Mouse (Mus musculus): ENCODE results near the gene Etl4. TPM values are rescaled to one million over a fixed set of nuclear protein-coding genes. Genes with fewer than 3 reads are reported as not detected.

Gene Etl4
- polyA plus RNA-seq, 1 experiment from 2014 or later, result 1.5 TPM

- ATAC-seq (no peak), DNase-seq (no peak)
- H3K9ac ChIP-seq (replicated peaks), result no peak overlapping the region
- H3K36me3 ChIP-seq (replicated peaks; ENCODE audit: insufficient read depth, low read length), result no peaks in the 10 kb centered on the region
- TF ChIP-seq CTCF (IDR thresholded peaks at IDR 0.05; ENCODE audit: low read depth) (no peak), EP300 (IDR thresholded peaks at IDR 0.05; ENCODE audit: low read depth) (no peak)
- no peak overlapping the region for H3K4me2 ChIP-seq (ENCODE audit: low read depth, low read length)
- H3K27ac ChIP-seq (ENCODE audit: low read depth), result no peak overlapping the region
- no peaks in the 10 kb centered on the region for H3K4me1 ChIP-seq (ENCODE audit: insufficient read depth)
- no peaks in the 10 kb centered on the region for H3K27me3 ChIP-seq (ENCODE audit: insufficient read depth, low read length)
- no peak overlapping the region for H3K4me3 ChIP-seq (ENCODE audit: low read depth, low read length)
- H3K9me3 ChIP-seq (ENCODE audit: low read length), result no peaks in the 10 kb centered on the region
- 66% methylated on average over 2 of the region's 2 CpGs for WGBS (ENCODE audit: insufficient replicate concordance)
Measured at GRCm38 (mm10) chr2:20594129-20594528, 684.5 kb downstream of the Etl4 start.

GRCm38 (mm10) chr2:20595000-20595399, 685.4 kb downstream of the Etl4 start:
- Histone ChIP-seq H3K9ac (replicated peaks) (no peak overlapping the region), H3K27ac (ENCODE audit: low read depth) (no peak overlapping the region), H3K36me3 (replicated peaks; ENCODE audit: insufficient read depth, low read length) (no peaks in the 10 kb centered on the region), H3K9me3 (ENCODE audit: low read length) (no peaks in the 10 kb centered on the region), H3K4me3 (ENCODE audit: low read depth, low read length) (no peak overlapping the region), H3K27me3 (ENCODE audit: insufficient read depth, low read length) (no peaks in the 10 kb centered on the region), H3K4me1 (ENCODE audit: insufficient read depth) (no peaks in the 10 kb centered on the region), H3K4me2 (ENCODE audit: low read depth, low read length) (no peak overlapping the region)
- WGBS (ENCODE audit: insufficient replicate concordance), result 72% methylated on average over 3 of the region's 3 CpGs
- no peak for ATAC-seq
- TF ChIP-seq CTCF (IDR thresholded peaks at IDR 0.05; ENCODE audit: low read depth) (no peak), EP300 (IDR thresholded peaks at IDR 0.05; ENCODE audit: low read depth) (no peak)
- no peak for DNase-seq

GRCm38 (mm10) chr2:20596558-20596957, 687.0 kb downstream of the Etl4 start:
- H3K4me1 ChIP-seq (ENCODE audit: insufficient read depth), result no peaks in the 10 kb centered on the region
- H3K9me3 ChIP-seq (ENCODE audit: low read length), result no peaks in the 10 kb centered on the region
- TF ChIP-seq EP300 (IDR thresholded peaks at IDR 0.05; ENCODE audit: low read depth) (no peak), CTCF (IDR thresholded peaks at IDR 0.05; ENCODE audit: low read depth) (no peak)
- WGBS (ENCODE audit: insufficient replicate concordance), result 99% methylated on average over 3 of the region's 3 CpGs
- H3K9ac ChIP-seq (replicated peaks), result no peak overlapping the region
- H3K4me2 ChIP-seq (ENCODE audit: low read depth, low read length), result no peak overlapping the region
- no peaks in the 10 kb centered on the region for H3K36me3 ChIP-seq (replicated peaks; ENCODE audit: insufficient read depth, low read length)
- H3K27me3 ChIP-seq (ENCODE audit: insufficient read depth, low read length), result no peaks in the 10 kb centered on the region
- no peak for DNase-seq
- no peak for ATAC-seq
- no peak overlapping the region for H3K4me3 ChIP-seq (ENCODE audit: low read depth, low read length)
- no peak overlapping the region for H3K27ac ChIP-seq (ENCODE audit: low read depth)

- no peak for TF ChIP-seq EP300 (IDR thresholded peaks at IDR 0.05; ENCODE audit: low read depth)
- TF ChIP-seq CTCF (IDR thresholded peaks at IDR 0.05; ENCODE audit: low read depth), result no peak
- Histone ChIP-seq H3K36me3 (replicated peaks; ENCODE audit: insufficient read depth, low read length) (no peaks in the 10 kb centered on the region), H3K27me3 (ENCODE audit: insufficient read depth, low read length) (no peaks in the 10 kb centered on the region), H3K9me3 (ENCODE audit: low read length) (no peaks in the 10 kb centered on the region), H3K4me1 (ENCODE audit: insufficient read depth) (no peaks in the 10 kb centered on the region), H3K27ac (ENCODE audit: low read depth) (no peak overlapping the region), H3K4me3 (ENCODE audit: low read depth, low read length) (no peak overlapping the region), H3K4me2 (ENCODE audit: low read depth, low read length) (no peak overlapping the region), H3K9ac (replicated peaks) (no peak overlapping the region)
- ATAC-seq (no peak), DNase-seq (no peak)
- WGBS (ENCODE audit: insufficient replicate concordance), result 61% methylated on average over 2 of the region's 2 CpGs
Measured at GRCm38 (mm10) chr2:20597193-20597592, 687.6 kb downstream of the Etl4 start.

- DNase-seq (no peak), ATAC-seq (no peak)
- Histone ChIP-seq H3K4me3 (ENCODE audit: low read depth, low read length) (no peak overlapping the region), H3K36me3 (replicated peaks; ENCODE audit: insufficient read depth, low read length) (no peaks in the 10 kb centered on the region), H3K27ac (ENCODE audit: low read depth) (no peak overlapping the region), H3K27me3 (ENCODE audit: insufficient read depth, low read length) (no peaks in the 10 kb centered on the region), H3K9ac (replicated peaks) (no peak overlapping the region), H3K4me2 (ENCODE audit: low read depth, low read length) (no peak overlapping the region), H3K9me3 (ENCODE audit: low read length) (no peaks in the 10 kb centered on the region), H3K4me1 (ENCODE audit: insufficient read depth) (no peaks in the 10 kb centered on the region)
- WGBS (ENCODE audit: insufficient replicate concordance), result 70% methylated on average over 2 of the region's 2 CpGs
- TF ChIP-seq CTCF (IDR thresholded peaks at IDR 0.05; ENCODE audit: low read depth) (no peak), EP300 (IDR thresholded peaks at IDR 0.05; ENCODE audit: low read depth) (no peak)
Measured at GRCm38 (mm10) chr2:20602656-20603055, 693.1 kb downstream of the Etl4 start.

- TF ChIP-seq EP300 (IDR thresholded peaks at IDR 0.05; ENCODE audit: low read depth), result no peak
- no peak for TF ChIP-seq CTCF (IDR thresholded peaks at IDR 0.05; ENCODE audit: low read depth)
- ATAC-seq (no peak), DNase-seq (no peak)
- Histone ChIP-seq H3K4me1 (ENCODE audit: insufficient read depth) (no peaks in the 10 kb centered on the region), H3K9ac (replicated peaks) (no peak overlapping the region), H3K36me3 (replicated peaks; ENCODE audit: insufficient read depth, low read length) (no peaks in the 10 kb centered on the region), H3K4me3 (ENCODE audit: low read depth, low read length) (no peak overlapping the region), H3K27me3 (ENCODE audit: insufficient read depth, low read length) (no peaks in the 10 kb centered on the region), H3K9me3 (ENCODE audit: low read length) (no peaks in the 10 kb centered on the region), H3K27ac (ENCODE audit: low read depth) (no peak overlapping the region), H3K4me2 (ENCODE audit: low read depth, low read length) (no peak overlapping the region)
- WGBS (ENCODE audit: insufficient replicate concordance), result 82% methylated on average over 6 of the region's 6 CpGs
Measured at GRCm38 (mm10) chr2:20603536-20603935, 694.0 kb downstream of the Etl4 start.

GRCm38 (mm10) chr2:20603991-20604390, 694.4 kb downstream of the Etl4 start:
- no peak overlapping the region for H3K4me2 ChIP-seq (ENCODE audit: low read depth, low read length)

More at GRCm38 (mm10) chr2:20603991-20604390, 694.4 kb downstream of the Etl4 start:
- H3K27ac ChIP-seq (ENCODE audit: low read depth), result no peak overlapping the region
- DNase-seq (no peak), ATAC-seq (no peak)
- no peaks in the 10 kb centered on the region for H3K27me3 ChIP-seq (ENCODE audit: insufficient read depth, low read length)
- no peak overlapping the region for H3K4me3 ChIP-seq (ENCODE audit: low read depth, low read length)
- no peak overlapping the region for H3K9ac ChIP-seq (replicated peaks)
- WGBS (ENCODE audit: insufficient replicate concordance), result 75% methylated on average over 6 of the region's 6 CpGs
- no peaks in the 10 kb centered on the region for H3K4me1 ChIP-seq (ENCODE audit: insufficient read depth)
- H3K36me3 ChIP-seq (replicated peaks; ENCODE audit: insufficient read depth, low read length), result no peaks in the 10 kb centered on the region
- TF ChIP-seq EP300 (IDR thresholded peaks at IDR 0.05; ENCODE audit: low read depth) (no peak), CTCF (IDR thresholded peaks at IDR 0.05; ENCODE audit: low read depth) (no peak)
- no peaks in the 10 kb centered on the region for H3K9me3 ChIP-seq (ENCODE audit: low read length)

Data from liver, postnatal 0 days (tissue).